Mouse (Mus musculus): Measurements from ENCODE around the gene Dennd2c.

DNA sequence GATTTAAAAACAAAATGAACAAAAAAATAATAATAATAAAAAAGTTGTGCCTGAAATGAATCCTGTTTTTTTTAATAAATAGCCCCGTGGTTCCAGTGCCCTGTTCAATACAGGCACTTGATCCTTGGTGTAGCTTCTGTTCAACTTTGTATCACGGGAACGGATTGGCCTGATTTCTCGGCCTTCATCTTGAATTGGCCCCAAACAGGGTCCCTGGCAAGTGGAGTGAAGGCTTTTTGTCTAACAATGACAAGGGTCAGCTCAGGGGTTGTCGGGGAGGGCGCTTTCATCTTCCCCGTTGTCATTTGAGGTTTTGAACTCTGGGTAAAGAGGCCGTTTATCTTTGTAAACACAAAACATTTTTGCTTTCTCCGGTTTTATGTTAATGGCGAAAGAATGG is 44.7 kb upstream of the Dennd2c start:
- no peak for TF ChIP-seq CTCF (IDR thresholded peaks at IDR 0.05; ENCODE audit: low read depth)
- no peak for TF ChIP-seq EP300 (optimal IDR thresholded peaks at IDR 0.05)

Data from stomach, postnatal 0 days (tissue).